Mouse (Mus musculus) cerebellum, adult 2 months (tissue): ENCODE results near the gene Enoph1.

Experiments used
- CTCF ChIP-seq: fragments of 200-500 bp; IDR thresholded peaks from 2 replicates; pipeline ENCODE4 v1.5.1; 2011; ENCODE audit warnings: low read depth, mild to moderate bottlenecking, control low read depth, low read length, moderate library complexity, borderline replicate concordance; ENCODE audit not compliant: insufficient read depth
- POLR2A ChIP-seq: fragments of 200-500 bp; IDR thresholded peaks from 2 replicates; pipeline ENCODE4 v1.6.1; 2011; ENCODE audit warnings: low read length, control low read depth, borderline replicate concordance; ENCODE audit not compliant: insufficient read depth

- TF ChIP-seq POLR2A = no peak
- TF ChIP-seq CTCF = 0 out of 2 replicates have a peak, but pooled peaks have one; percentile 19
Observed at GRCm38 (mm10) chr5:100035950-100036349, 3.8 kb upstream of the Enoph1 start.
